Mouse (Mus musculus) CH12.LX (cell line): ENCODE data around the gene Ldb2. TPM values are rescaled to one million over a fixed set of nuclear protein-coding genes. Genes with fewer than 3 reads are reported as not detected.

Experiments
- DNase-seq: peaks from one replicate; pipeline ENCODE4 v3.0.0-alpha.2; 2013; ENCODE audit errors: extremely low read depth
- H3K27ac ChIP-seq: 2 replicates; pipeline ENCODE4 v1.5.1; 2012; ENCODE audit warnings: low read depth, mild to moderate bottlenecking, control low read depth, moderate library complexity; ENCODE audit not compliant: insufficient read depth
- H3K27me3 ChIP-seq: replicated peaks from 2 replicates; pipeline ENCODE3; 2012; ENCODE audit warnings: inconsistent platforms
- H3K36me3 ChIP-seq, 2 experiments: replicated peaks in 1 of 2; 2 replicates each; pipeline versions ENCODE3 to v1.6.1; 2012; ENCODE audit warnings: inconsistent platforms in 1 of 2, low read length in 1 of 2, mild to moderate bottlenecking in 1 of 2, mixed read lengths in 1 of 2, moderate library complexity in 1 of 2; ENCODE audit not compliant: control insufficient read depth in 1 of 2, insufficient read depth in 1 of 2
- H3K4me1 ChIP-seq, 2 experiments: 2 replicates each; pipeline ENCODE4 v1.6.1; 2012; ENCODE audit warnings: inconsistent platforms in 1 of 2, moderate library complexity in 1 of 2; ENCODE audit not compliant: insufficient read depth in 2 of 2, control insufficient read depth in 1 of 2
- H3K4me2 ChIP-seq: 2 replicates; pipeline ENCODE4 v1.6.1; 2012; ENCODE audit warnings: low read depth, mild to moderate bottlenecking, control low read depth; ENCODE audit not compliant: poor library complexity, insufficient read depth, severe bottlenecking
- H3K4me3 ChIP-seq, 3 experiments: fragments of 150-350 bp in 1 of 3; sonication (generic) in 1 of 3; replicated peaks in 1 of 3; 2 replicates each; pipeline versions ENCODE3 to v1.5.1; 2011 to 2012; ENCODE audit warnings: low read depth in 2 of 3, low read length in 2 of 3, mild to moderate bottlenecking in 2 of 3, moderate library complexity in 2 of 3, control low read depth in 1 of 3, improper control_type of control experiment in 1 of 3, inconsistent platforms in 1 of 3, mixed read lengths in 1 of 3; ENCODE audit not compliant: poor library complexity in 1 of 3
- H3K79me2 ChIP-seq: replicated peaks from 2 replicates; pipeline ENCODE4 v1.6.1; 2012; ENCODE audit warnings: mild to moderate bottlenecking, moderate library complexity; ENCODE audit not compliant: control insufficient read depth, poor library complexity, insufficient read depth, severe bottlenecking; ENCODE audit errors: extremely low read depth
- H3K9ac ChIP-seq: 2 replicates; pipeline ENCODE4 v1.6.1; 2012; ENCODE audit warnings: low read depth, mild to moderate bottlenecking, control low read depth, moderate library complexity; ENCODE audit not compliant: insufficient read depth
- H3K9me3 ChIP-seq: replicated peaks from 2 replicates; pipeline ENCODE3; 2012; ENCODE audit warnings: low read length, inconsistent platforms, mixed read lengths
- ELF1 ChIP-seq: IDR thresholded peaks from 2 replicates; pipeline ENCODE4 v1.6.1; 2014; ENCODE audit warnings: low read depth, mild to moderate bottlenecking, inconsistent platforms, low read length, improper control_type of control experiment
- EP300 ChIP-seq: IDR thresholded peaks from 2 replicates; pipeline ENCODE4 v1.6.1; 2011; ENCODE audit warnings: low read length, improper control_type of control experiment
- ETS1 ChIP-seq: conservative IDR thresholded peaks from 2 replicates; pipeline ENCODE4 v1.6.1; 2012; ENCODE audit warnings: low read depth, mild to moderate bottlenecking, inconsistent platforms, low read length, improper control_type of control experiment, moderate library complexity
- GABPA ChIP-seq: IDR thresholded peaks from 2 replicates; pipeline ENCODE4 v1.6.1; 2012; ENCODE audit warnings: low read depth, low read length, improper control_type of control experiment, inconsistent platforms; ENCODE audit not compliant: insufficient replicate concordance
- IRF4 ChIP-seq: IDR thresholded peaks from 2 replicates; pipeline ENCODE4 v1.6.1; 2014; ENCODE audit warnings: low read depth, mild to moderate bottlenecking, inconsistent platforms, low read length, improper control_type of control experiment
- JUND ChIP-seq: conservative IDR thresholded peaks from 2 replicates; pipeline ENCODE4 v1.6.1; 2011; ENCODE audit warnings: low read depth, low read length, improper control_type of control experiment
- MXI1 ChIP-seq: IDR thresholded peaks from 2 replicates; pipeline ENCODE4 v1.6.1; 2011; ENCODE audit warnings: mild to moderate bottlenecking, low read depth, low read length, improper control_type of control experiment
- NRF1 ChIP-seq: IDR thresholded peaks from 2 replicates; pipeline ENCODE4 v1.6.1; 2014; ENCODE audit warnings: low read depth, mild to moderate bottlenecking, inconsistent platforms, low read length, improper control_type of control experiment, moderate library complexity
- POLR2AphosphoS2 ChIP-seq: IDR thresholded peaks from 2 replicates; pipeline ENCODE4 v1.6.1; 2011; ENCODE audit warnings: low read depth, low read length, improper control_type of control experiment
- RAD21 ChIP-seq: IDR thresholded peaks from 2 replicates; pipeline ENCODE4 v1.6.1; 2011; ENCODE audit warnings: low read depth, mild to moderate bottlenecking, low read length, improper control_type of control experiment, moderate library complexity
- TBP ChIP-seq: conservative IDR thresholded peaks from 2 replicates; pipeline ENCODE4 v1.6.1; 2011; ENCODE audit warnings: low read depth, low read length, improper control_type of control experiment
- ZNF384 ChIP-seq: IDR thresholded peaks from 2 replicates; pipeline ENCODE4 v1.6.1; 2012; ENCODE audit warnings: low read depth, low read length, improper control_type of control experiment, inconsistent platforms
- dilution Hi-C: fragments of 300-500 bp; cut with MboI; formaldehyde crosslinking; loops from 2 replicates; pipeline ENCODE4 v1.14.3; 2020; ENCODE audit warnings: low sequenced_read_pairs; ENCODE audit not compliant: extremely low pct_unique_long_range_greater_than_20kb, extremely low pct_ligation_motif_present
- in situ Hi-C: fragments of 300-500 bp; cut with MboI; formaldehyde crosslinking; loops from 3 replicates; pipeline ENCODE4 v1.14.3; 2019; ENCODE audit warnings: low sequenced_read_pairs, low pct_ligation_motif_present, low pct_unique_long_range_greater_than_20kb, mixed read lengths
- polyA plus RNA-seq: library from polyadenylated mRNA; unstranded; fragments of >175 nt; gene quantifications from 2 replicates; pipeline ENCODE4 v1.2.1, GENCODE M21; 2012; ENCODE audit warnings: low read depth; ENCODE audit not compliant: insufficient read length
- total RNA-seq, 2 experiments: library from RNA; depleted of rRNA; stranded (reverse); fragments of 300-350 nt in 1 of 2; fragments of >200 nt in 1 of 2; gene quantifications; 2 replicates each; pipeline ENCODE4 v1.2.3; 2012 to 2014

Ldb2 gene
- total and polyA plus RNA-seq, 3 experiments: not detected

DNA sequence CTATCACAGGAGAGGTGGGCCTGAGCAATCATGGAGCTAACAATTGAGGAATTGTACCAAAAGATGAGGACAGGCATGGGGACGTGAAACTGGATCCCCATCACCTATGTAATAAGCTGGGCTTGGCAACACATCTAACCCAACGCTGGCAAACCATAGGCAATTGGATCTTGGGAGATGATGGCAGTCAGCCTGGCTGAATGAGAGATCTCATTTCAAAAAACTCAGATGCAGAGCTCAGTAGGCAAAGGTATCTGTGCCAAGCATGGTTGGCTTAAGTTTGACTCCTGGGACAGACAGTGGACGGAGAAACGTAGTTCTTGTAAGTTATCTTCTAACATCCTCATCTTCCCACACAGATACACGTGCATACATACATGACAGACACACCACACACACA, 294.3 kb downstream of the Ldb2 start:
- Histone ChIP-seq H3K9ac (no peak overlapping the region), H3K4me1 (peaks cover 0 to 7% of the 10 kb centered on the region in 2 experiments; a peak in 1 of 4 replicates), H3K79me2 (no peaks in the 10 kb centered on the region), H3K36me3 (no peaks in the 10 kb centered on the region), H3K9me3 (no peaks in the 10 kb centered on the region), H3K27me3 (no peaks in the 10 kb centered on the region), H3K27ac (no peak overlapping the region), H3K4me2 (no peak overlapping the region), H3K4me3 (no peak overlapping the region)
- TF ChIP-seq JUND: no peak
- TF ChIP-seq NRF1: no peak
- TF ChIP-seq ZNF384: no peak
- TF ChIP-seq MXI1: no peak
- TF ChIP-seq POLR2AphosphoS2: no peak
- no peak for TF ChIP-seq TBP
- DNase-seq: no peak
- dilution Hi-C loops: no loop called here
- in situ Hi-C loops: no loop called here

DNA sequence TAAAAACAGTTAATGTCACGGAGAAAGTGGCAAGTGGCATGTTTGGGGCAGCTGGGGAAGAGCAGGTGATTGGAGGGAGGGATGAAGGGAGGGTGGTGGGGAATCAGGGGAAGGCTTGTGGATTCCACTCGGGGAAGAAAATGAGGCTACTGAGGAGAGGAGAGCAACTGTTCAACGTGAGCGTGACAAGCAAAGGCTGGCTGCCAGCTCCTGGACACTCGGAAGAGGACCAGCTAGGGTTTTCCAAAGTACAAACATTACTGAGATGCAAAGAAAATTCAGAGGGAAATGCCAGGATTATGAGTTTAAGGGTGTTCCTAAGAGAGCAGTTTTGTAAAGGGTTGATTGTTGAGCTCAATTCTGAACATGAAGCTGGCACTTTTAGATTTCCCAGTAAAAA, 294.7 kb downstream of the Ldb2 start:
- no peak overlapping the region for H3K27ac ChIP-seq
- no peaks in the 10 kb centered on the region for H3K79me2 ChIP-seq
- no peak overlapping the region for H3K4me3 ChIP-seq
- DNase-seq: no peak
- no peaks in the 10 kb centered on the region for H3K36me3 ChIP-seq
- TF ChIP-seq GABPA: no peak
- no peak for TF ChIP-seq ELF1
- H3K9ac ChIP-seq: no peak overlapping the region
- dilution Hi-C loops: no loop called here
- H3K27me3 ChIP-seq: no peaks in the 10 kb centered on the region
- no peaks in the 10 kb centered on the region for H3K9me3 ChIP-seq
- in situ Hi-C loops: no loop called here
- H3K4me1 ChIP-seq: peaks cover 0 to 7% of the 10 kb centered on the region in 2 experiments; a peak in 1 of 4 replicates
- H3K4me2 ChIP-seq: no peak overlapping the region

DNA sequence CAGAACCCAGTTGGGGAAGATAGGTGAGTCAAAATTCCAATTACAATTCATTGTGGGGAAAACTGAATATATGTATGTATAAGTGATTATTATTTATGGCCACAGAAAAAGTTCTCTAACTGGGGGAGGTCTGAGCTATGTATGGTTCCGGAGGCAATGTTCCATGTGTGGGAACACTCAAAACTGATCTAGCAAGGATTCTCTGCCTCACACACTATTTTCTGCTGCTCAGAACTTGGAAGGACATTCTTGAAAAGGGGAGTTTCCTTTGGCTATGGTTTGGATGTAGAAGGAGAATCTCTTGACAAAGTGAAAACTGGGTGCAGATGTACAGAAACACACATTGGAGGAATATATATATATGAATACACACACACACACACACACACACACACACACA, 301.3 kb downstream of the Ldb2 start:
- no peak overlapping the region for H3K4me3 ChIP-seq
- in situ Hi-C loops: no loop called here

More for the DNA sequence above, 301.3 kb downstream of the Ldb2 start:
- Histone ChIP-seq H3K36me3 (no peaks in the 10 kb centered on the region), H3K4me2 (no peak overlapping the region), H3K9me3 (no peaks in the 10 kb centered on the region), H3K9ac (no peak overlapping the region), H3K27me3 (no peaks in the 10 kb centered on the region), H3K27ac (no peak overlapping the region), H3K79me2 (no peaks in the 10 kb centered on the region), H3K4me1 (peaks cover 0 to 7% of the 10 kb centered on the region in 2 experiments; a peak in 1 of 4 replicates)
- no peak for DNase-seq
- TF ChIP-seq ETS1 (no peak), RAD21 (no peak), EP300 (no peak), IRF4 (no peak)
- dilution Hi-C loops: no loop called here
